Mouse (Mus musculus) spleen, postnatal 4 days (tissue): ENCODE data around the gene Pnkd.
A peak's percentile ranks its signal among the peaks of the same experiment; 100 is the strongest.

Source experiments
- DNase-seq, 2 experiments: peaks; one replicate each; pipeline ENCODE4 v3.0.0; 2022; ENCODE audit warnings: low spot score in 2 of 2

Gene Pnkd

GRCm38 (mm10) chr1:74284543-74285160, at the start of gene Pnkd, which contains the start of gene Aamp:
Gene Pnkd (plus strand): TSS chr1:74284930.
Gene Aamp (minus strand): TSS chr1:74284738.
- DNase-seq = peak; percentile 99 to 100

GRCm38 (mm10) chr1:74235938-74236589, 48.7 kb upstream of the Pnkd start, which contains the start of gene Arpc2:
Gene Arpc2 (plus strand): TSS chr1:74236084.
- peak; percentile 96 to 98 for DNase-seq

- peak; percentile 65 to 83 for DNase-seq
Observed at GRCm38 (mm10) chr1:74236590-74237317, 48.0 kb upstream of the Pnkd start.

GRCm38 (mm10) chr1:74237671-74238070, 47.1 kb upstream of the Pnkd start:
- no peak for DNase-seq

GRCm38 (mm10) chr1:74238136-74238535, 46.6 kb upstream of the Pnkd start:
- DNase-seq = no peak

- DNase-seq = no peak
Observed at GRCm38 (mm10) chr1:74239162-74239561, 45.6 kb upstream of the Pnkd start.

GRCm38 (mm10) chr1:74239618-74240017, 45.1 kb upstream of the Pnkd start:
- peak in 1 of 2 experiments; percentile 19 for DNase-seq

- no peak for DNase-seq
Observed at GRCm38 (mm10) chr1:74240311-74240710, 44.4 kb upstream of the Pnkd start.

- DNase-seq = no peak
Observed at GRCm38 (mm10) chr1:74240832-74241231, 43.9 kb upstream of the Pnkd start.

GRCm38 (mm10) chr1:74245525-74245924, 39.2 kb upstream of the Pnkd start:
- DNase-seq = no peak

GRCm38 (mm10) chr1:74248799-74249198, 35.9 kb upstream of the Pnkd start:
- peak; percentile 33 to 63 for DNase-seq

GRCm38 (mm10) chr1:74249331-74249980, 35.3 kb upstream of the Pnkd start:
- DNase-seq = no peak

GRCm38 (mm10) chr1:74250096-74250495, 34.6 kb upstream of the Pnkd start:
- no peak for DNase-seq

GRCm38 (mm10) chr1:74255704-74256345, 28.9 kb upstream of the Pnkd start:
- no peak for DNase-seq

- no peak for DNase-seq
Observed at GRCm38 (mm10) chr1:74256782-74257181, 27.9 kb upstream of the Pnkd start.

GRCm38 (mm10) chr1:74262510-74262909, 22.2 kb upstream of the Pnkd start:
- DNase-seq = no peak

GRCm38 (mm10) chr1:74268750-74269149, 16.0 kb upstream of the Pnkd start:
- DNase-seq = no peak

- DNase-seq = no peak
Observed at GRCm38 (mm10) chr1:74271659-74272058, 13.1 kb upstream of the Pnkd start.

GRCm38 (mm10) chr1:74275015-74275414, 9.7 kb upstream of the Pnkd start:
- DNase-seq = no peak

GRCm38 (mm10) chr1:74277041-74277440, 7.7 kb upstream of the Pnkd start:
- no peak for DNase-seq

- no peak for DNase-seq
Observed at GRCm38 (mm10) chr1:74277883-74278537, 6.7 kb upstream of the Pnkd start.
